Mouse (Mus musculus) erythroblast, embryonic 14.5 days (primary cell): ENCODE data around the gene Frmd5.

Source experiments
- GATA1 ChIP-seq: IDR thresholded peaks from 2 replicates; pipeline ENCODE4 v1.6.1; 2012; ENCODE audit warnings: low read length, inconsistent platforms, mixed read lengths
- TAL1 ChIP-seq: IDR thresholded peaks from 3 replicates; pipeline ENCODE4 v1.6.1; 2012; ENCODE audit warnings: low read length, inconsistent platforms, mixed read lengths

DNA sequence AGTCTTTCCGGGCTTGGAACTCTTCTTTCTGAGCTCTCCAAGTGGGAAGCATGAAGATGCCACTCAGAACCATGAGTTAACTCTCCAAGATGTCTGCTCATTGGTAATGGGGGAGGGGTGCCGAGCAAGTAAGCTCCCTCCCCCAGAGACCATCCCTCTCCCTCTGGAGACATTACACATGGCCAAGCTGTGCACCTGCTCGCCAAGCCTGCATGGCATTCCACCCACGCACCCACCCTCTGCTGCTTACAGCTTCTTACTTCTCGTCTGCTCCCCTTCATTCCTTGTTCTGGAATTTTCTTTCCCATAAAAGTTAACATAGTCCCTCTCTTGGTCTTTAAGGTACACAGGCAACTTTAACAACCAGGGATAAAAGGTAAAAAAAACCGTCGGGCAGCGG is 123.3 kb downstream of the Frmd5 start:
- TF ChIP-seq TAL1 (no peak), GATA1 (no peak)
